Mouse (Mus musculus) thymus, postnatal 10 days (tissue): ENCODE results near the gene Alg9.

Source experiments
- DNase-seq, 2 experiments: peaks; one replicate each; pipeline ENCODE4 v3.0.0; 2021; ENCODE audit warnings: low spot score in 2 of 2

The Alg9 gene

DNA sequence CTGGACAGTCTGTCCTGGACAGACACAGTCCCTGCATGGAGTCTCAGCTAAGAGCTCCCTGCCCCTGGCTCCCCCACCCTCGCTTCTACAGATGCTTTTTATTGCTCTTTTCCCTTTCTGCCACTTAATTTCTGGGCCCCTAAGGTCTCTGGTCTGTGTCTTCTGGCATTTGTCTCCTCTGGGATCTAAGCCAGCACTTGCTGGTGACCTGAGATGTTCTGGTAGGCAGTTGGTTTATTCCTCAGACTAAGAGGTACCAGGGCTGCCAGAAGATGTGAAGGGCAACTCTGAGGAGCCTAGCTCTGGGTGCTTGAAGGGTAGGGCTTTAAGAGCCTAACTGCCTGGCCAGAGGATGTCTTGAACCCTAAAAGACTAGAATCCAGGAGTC lies 110.8 kb downstream of the Alg9 start:
- no peak for DNase-seq

DNA sequence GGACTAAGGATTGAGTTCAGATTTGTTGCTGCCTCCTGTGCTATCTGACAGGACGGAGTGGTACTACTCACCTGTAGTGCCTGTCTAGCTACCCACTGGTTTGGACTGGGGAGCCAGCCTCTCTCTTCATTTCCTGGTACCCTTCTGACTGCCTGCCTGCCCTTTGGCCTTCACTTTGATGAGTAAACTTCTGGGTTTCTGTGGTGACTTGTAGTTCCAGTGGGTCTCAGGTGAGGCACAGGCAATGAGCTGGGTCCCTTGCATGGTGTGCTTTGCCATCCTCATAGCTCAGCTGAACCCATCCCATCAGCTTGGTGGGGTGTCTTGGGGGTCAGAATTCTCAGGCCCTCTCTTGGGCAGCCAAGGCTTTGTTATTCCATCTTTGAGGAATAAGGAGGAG lies 112.1 kb downstream of the Alg9 start:
- DNase-seq, result no peak

GRCm38 (mm10) chr9:50887351-50887750 lies 112.5 kb downstream of the Alg9 start:
- DNase-seq, result no peak

DNA sequence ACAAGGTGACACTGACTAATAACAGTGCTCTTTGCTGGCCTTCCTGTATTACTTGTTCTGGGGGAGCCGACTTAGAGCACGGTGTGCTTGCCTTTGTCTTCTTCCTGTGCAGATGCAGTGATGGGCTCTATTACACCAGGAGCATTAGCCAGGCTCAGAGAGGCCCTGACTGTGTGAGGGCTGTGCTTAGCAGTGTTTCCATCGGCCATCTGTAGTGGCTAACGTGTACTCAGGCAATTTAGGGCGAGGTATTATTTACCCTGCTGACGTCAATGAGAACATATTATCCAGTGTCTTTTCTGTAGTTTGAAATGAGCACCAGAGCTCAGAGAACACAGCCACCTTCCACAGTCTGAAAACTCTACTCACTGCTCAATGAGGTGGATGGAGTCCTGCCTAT lies 114.4 kb downstream of the Alg9 start:
- no peak for DNase-seq

GRCm38 (mm10) chr9:50889964-50890363 lies 115.1 kb downstream of the Alg9 start:
- no peak for DNase-seq

- no peak for DNase-seq
These were observed 115.8 kb downstream of the Alg9 start for GRCm38 (mm10) chr9:50890494-50891090.
